Mouse (Mus musculus): ENCODE results near the gene Htr5a. TPM values are rescaled to one million over a fixed set of nuclear protein-coding genes. Genes with fewer than 3 reads are reported as not detected.

Gene Htr5a
- total RNA-seq, 2 experiments from 2014 or later, result 6.9 to 7.6 TPM

GRCm38 (mm10) chr5:27880329-27881036 lies 38.5 kb downstream of the Htr5a start:
- DNase-seq (ENCODE audit: extremely low spot score in 1 of 2, low spot score in 1 of 2), result no peak

- DNase-seq (ENCODE audit: extremely low spot score in 1 of 2, low spot score in 1 of 2), result no peak
These were observed 39.3 kb downstream of the Htr5a start for GRCm38 (mm10) chr5:27881261-27881660.

- DNase-seq (ENCODE audit: extremely low spot score in 1 of 2, low spot score in 1 of 2), result no peak
These were observed 46.1 kb downstream of the Htr5a start for GRCm38 (mm10) chr5:27888080-27888479.

DNA sequence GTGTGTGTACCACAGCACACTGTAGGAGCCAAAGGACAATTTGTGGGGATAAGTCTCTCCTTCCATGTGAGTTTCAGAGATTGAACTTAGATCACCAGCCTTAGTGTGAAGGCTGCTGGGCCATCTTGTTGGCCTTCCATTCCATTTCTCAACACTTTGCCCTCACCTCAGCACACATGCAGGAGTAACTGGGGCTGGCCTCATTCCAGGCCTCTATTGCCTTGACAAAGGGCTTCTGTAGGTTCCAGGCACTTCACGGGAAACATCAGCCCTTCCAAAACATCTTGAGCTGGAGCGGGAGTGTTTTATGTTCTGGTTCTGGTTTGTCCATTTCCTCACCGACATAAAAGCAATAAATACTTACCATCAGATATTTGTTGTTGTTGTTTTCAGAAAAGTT lies 54.0 kb downstream of the Htr5a start:
- DNase-seq (ENCODE audit: extremely low spot score in 1 of 2, low spot score in 1 of 2), result no peak

DNA sequence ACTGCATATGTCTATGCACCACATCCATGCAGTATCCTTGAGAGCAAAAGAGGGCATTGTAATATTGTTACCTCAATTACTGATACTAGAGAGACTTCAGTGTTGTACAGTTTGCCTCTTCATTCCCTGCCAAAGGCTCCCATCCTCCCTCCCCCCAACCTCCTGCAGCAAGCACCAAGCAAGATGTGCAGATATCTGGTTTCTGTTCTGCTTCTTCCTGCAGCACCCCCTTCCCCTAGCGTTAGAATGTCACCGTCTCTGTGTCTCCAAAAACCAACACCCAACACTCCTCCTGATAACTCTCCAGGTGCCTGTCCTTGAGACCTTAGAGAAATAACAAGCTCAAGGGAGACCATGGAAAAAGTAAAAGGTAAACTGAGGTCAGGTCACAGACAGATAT lies 57.8 kb downstream of the Htr5a start:
- DNase-seq (ENCODE audit: extremely low spot score in 1 of 2, low spot score in 1 of 2), result no peak

- no peak for DNase-seq (ENCODE audit: extremely low spot score in 1 of 2, low spot score in 1 of 2)
These were observed 58.2 kb downstream of the Htr5a start for GRCm38 (mm10) chr5:27900186-27900585.

Other genes starting within 250 kb of the Htr5a start
- 10 to 100 TPM; 52.7 to 53.2 TPM for gene Paxip1, start 50.5 kb upstream of the Htr5a start, total RNA-seq (2021)
- gene Insig1, start 229.2 kb downstream of the Htr5a start, total RNA-seq (2021), result 10 to 100 TPM; 64.8 to 70.4 TPM